Mouse (Mus musculus) forebrain, embryonic 12.5 days (tissue): ENCODE measurements around the gene Plekha7. TPM values are rescaled to one million over a fixed set of nuclear protein-coding genes. Genes with fewer than 3 reads are reported as not detected.

ENCODE experiments used
- ATAC-seq: fragments of 200-750 bp; cut with Nextera tagmentation; 2 replicates; pipeline ENCODE4 v1.8.0; 2017; ENCODE audit warnings: moderate TSS enrichment; ENCODE audit not compliant: low FRiP score
- H3K27ac ChIP-seq: fragments of 300-500 bp; sonication (generic); 2 replicates; pipeline ENCODE4 v1.5.1; 2016; ENCODE audit warnings: mild to moderate bottlenecking
- H3K27me3 ChIP-seq: fragments of 300-500 bp; sonication (generic); 2 replicates; pipeline ENCODE4 v1.6.1; 2016; ENCODE audit warnings: mild to moderate bottlenecking
- H3K36me3 ChIP-seq: fragments of 300-500 bp; sonication (generic); replicated peaks from 2 replicates; pipeline ENCODE4 v1.6.1; 2016; ENCODE audit warnings: mild to moderate bottlenecking
- H3K4me1 ChIP-seq: fragments of 300-500 bp; sonication (generic); 2 replicates; pipeline ENCODE4 v1.6.1; 2016
- H3K4me2 ChIP-seq: fragments of 300-500 bp; sonication (generic); 2 replicates; pipeline ENCODE4 v1.6.1; 2016; ENCODE audit warnings: mild to moderate bottlenecking, moderate library complexity
- H3K4me3 ChIP-seq: fragments of 300-500 bp; sonication (generic); replicated peaks from 2 replicates; pipeline ENCODE4 v1.5.1; 2016; ENCODE audit warnings: mild to moderate bottlenecking
- H3K9ac ChIP-seq: fragments of 300-500 bp; sonication (generic); 2 replicates; pipeline ENCODE4 v1.6.1; 2016; ENCODE audit warnings: mild to moderate bottlenecking
- H3K9me3 ChIP-seq: fragments of 300-500 bp; sonication (generic); 2 replicates; pipeline ENCODE4 v1.6.1; 2016
- WGBS: fragments of 180-500 bp; shearing (Covaris S2); methylation state at CpG from one replicate; pipeline ENCODE4 v1.1.7; 2016; 5-methylcytosine and 5-hydroxymethylcytosine counted together
- polyA plus RNA-seq: library from polyadenylated mRNA; unstranded; fragments of >200 nt; fragmentation: Nextera tagmentation; extraction: Ambion mirVana; gene quantifications from 2 replicates; pipeline ENCODE4 v1.2.1, GENCODE M21; 2016

Gene Plekha7
- polyA plus RNA-seq: 18.6 and 20.8 TPM in 2 replicates

DNA sequence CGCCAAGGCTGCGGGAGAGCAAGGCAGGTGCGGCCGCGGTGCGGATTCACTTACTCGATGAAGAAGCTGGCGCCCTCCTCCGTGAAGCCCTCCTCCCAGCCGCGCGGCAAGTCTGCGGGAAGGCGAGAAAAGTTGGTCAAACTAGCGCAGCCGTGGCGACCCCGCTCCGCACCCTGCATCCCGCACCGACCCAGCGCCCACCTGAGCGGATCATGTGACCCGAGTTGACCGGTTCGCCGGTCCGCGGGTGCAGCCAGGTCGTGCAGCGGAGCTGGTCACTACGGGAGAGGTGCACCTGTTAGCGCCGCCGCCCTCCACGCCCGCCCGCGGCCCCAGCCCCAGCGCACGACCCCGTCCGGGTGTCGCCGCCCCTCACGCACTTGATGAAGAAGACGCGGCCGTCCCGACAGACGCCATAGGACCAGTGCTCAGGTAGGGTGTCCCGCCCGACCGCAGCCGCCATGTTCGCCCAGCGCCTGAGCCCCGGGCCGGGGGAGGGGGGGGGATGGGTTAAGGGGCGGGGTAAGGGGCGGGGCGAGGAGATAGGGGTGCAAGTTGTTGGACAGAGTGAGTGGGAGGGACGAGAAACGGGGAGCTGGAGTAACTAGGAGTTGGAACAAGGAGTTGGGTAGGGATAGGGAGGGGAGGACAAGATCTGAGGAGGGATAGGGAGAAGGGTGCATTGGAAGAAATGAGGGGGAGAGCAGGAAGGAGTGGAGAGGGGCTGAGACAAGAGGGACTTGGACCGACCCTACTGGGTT, at the start of gene Plekha7:
Plekha7 (minus strand) TSS at position 506 of the 761 bp plus-strand sequence.
- Histone ChIP-seq H3K27ac (peak within 1 kb of the TSS; percentile 85), H3K4me3 (peak within 1 kb of the TSS; percentile 88), H3K27me3 (no peaks in the 10 kb centered on the region), H3K4me2 (peak within 1 kb of the TSS; percentile 95), H3K36me3 (no peaks in the 10 kb centered on the region), H3K4me1 (peaks cover 27% of the 10 kb centered on the region), H3K9ac (peak within 1 kb of the TSS; percentile 76), H3K9me3 (no peaks in the 10 kb centered on the region)
- peak; percentile 74 for ATAC-seq
- 0% methylated on average over 58 of the region's 65 CpGs for WGBS

DNA sequence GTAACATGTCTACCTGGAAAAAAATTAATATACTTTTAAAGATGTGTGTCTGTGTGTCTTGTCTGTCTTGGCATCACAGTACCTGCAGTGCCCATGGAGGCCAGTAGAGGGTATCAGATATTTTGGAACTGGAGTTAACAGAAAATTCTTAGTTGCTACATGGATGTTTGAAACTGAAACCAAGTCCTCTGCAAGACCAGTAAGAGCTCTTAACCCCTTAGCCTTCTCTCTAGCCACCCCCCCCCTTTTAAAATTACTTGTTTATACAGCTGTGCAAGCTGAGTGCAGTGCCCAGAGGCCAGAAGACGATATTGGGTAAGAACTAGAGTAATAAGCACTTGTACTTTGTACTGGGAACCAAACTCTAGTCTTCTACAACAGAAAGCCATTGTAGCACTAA, 28.1 kb upstream of the Plekha7 start:
- Histone ChIP-seq H3K9me3 (no peaks in the 10 kb centered on the region), H3K4me2 (no peak overlapping the region), H3K4me3 (no peak overlapping the region), H3K27me3 (no peaks in the 10 kb centered on the region), H3K27ac (no peak overlapping the region), H3K4me1 (peaks cover 17% of the 10 kb centered on the region), H3K36me3 (peaks cover 27% of the 10 kb centered on the region), H3K9ac (no peak overlapping the region)
- 90% methylated on average over 1 of the region's 1 CpGs for WGBS
- no peak for ATAC-seq

DNA sequence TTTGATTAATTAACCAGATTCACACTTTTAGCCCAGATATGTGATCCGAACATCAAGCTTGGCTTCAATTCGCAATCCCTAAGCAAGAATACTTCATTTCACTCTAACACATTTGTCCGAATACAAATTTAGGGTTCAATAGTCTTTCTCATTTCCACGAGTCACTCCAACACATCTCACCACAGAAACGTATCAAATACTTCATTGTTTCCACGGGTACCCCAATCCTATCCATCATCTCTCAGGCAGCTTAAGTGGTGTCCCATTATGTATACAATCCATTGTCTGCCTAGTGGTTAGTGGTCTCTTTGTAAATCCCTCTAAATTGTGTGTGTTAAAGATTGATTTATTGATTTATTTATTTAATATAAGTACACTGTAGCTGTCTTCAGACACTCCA, 27.0 kb upstream of the Plekha7 start:
- H3K27me3 ChIP-seq: no peaks in the 10 kb centered on the region
- no peaks in the 10 kb centered on the region for H3K9me3 ChIP-seq
- H3K9ac ChIP-seq: no peak overlapping the region
- H3K4me3 ChIP-seq: peak overlapping the region; percentile 70
- H3K36me3 ChIP-seq: peaks cover 30% of the 10 kb centered on the region
- ATAC-seq: no peak
- H3K4me1 ChIP-seq: peaks cover 17% of the 10 kb centered on the region
- no peak overlapping the region for H3K27ac ChIP-seq
- H3K4me2 ChIP-seq: peak overlapping the region; percentile 72; the same call in 1 of the 2 replicates
- 84% methylated on average over 6 of the region's 6 CpGs for WGBS

DNA sequence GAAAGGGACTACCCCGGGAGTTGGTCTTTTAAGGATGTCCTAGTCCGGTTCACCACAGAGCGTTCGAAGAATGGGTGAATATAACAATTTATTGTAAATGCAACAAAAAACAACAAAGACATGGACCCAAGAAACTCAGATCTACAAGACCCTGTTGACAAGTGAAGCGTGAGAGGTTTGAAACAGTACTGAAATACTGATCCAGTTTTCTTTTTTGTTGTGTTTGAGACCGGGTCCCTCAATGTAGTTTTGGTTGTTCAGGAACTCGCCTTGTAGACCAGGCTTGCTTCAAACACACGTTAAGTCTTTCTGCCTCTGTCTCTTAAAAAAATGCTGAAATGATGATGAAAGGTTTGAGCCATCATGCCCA, 26.5 kb upstream of the Plekha7 start:
- Histone ChIP-seq H3K9ac (peak overlapping the region; percentile 82), H3K36me3 (peaks cover 30% of the 10 kb centered on the region), H3K27ac (no peak overlapping the region), H3K4me1 (peaks cover 17% of the 10 kb centered on the region), H3K27me3 (no peaks in the 10 kb centered on the region), H3K4me3 (peak overlapping the region; percentile 70), H3K4me2 (peak overlapping the region; percentile 72), H3K9me3 (no peaks in the 10 kb centered on the region)
- no peak for ATAC-seq
- 29% methylated on average over 8 of the region's 8 CpGs for WGBS

DNA sequence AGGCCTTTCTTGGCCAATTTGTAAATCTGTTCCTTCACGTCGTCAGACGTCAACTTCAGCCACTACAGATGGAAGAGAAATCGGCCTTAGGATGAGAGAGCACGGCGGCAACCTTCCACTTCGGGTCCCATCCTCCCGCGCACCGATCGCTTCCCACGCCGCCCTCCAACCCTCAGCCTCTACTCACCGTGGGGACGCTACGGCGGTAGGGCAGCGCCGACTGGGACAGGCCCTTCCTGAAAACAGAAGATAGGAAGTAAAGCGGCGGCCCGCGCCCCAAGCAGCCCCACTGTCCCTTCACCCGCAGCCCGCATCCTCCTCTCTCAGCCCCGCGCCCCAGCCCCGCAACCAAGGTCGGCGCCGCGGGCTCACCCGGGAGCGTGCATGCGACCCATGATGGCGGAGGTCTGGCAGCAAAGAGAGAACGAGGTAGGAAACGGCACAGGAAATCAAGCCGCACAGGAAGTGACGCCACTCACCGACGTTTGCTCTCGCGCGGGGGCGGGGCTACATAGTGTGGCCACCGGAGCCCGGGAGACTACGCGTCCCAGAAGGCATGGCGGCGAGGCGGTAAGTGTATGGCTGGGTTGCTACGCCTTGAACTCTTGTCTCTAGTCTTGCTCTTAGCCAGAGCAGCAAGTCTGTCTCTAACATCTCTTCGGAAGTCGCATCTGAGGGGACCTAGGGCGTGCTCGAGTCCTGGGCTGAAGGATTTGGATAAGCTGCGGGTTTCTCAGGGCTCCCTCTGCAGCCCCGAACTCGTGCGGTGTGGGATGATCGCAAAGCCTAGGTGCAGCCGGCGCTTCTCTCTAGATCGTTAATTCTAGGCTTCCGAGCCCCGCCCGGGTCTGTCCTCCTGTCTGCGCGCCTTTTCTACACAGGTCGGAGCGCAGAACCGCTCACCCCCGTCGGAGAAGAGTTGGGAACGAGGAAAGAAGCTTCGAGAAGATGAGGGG, 25.8 kb upstream of the Plekha7 start, which contains the start of gene Rps13:
Rps13 (minus strand) TSS at position 483 of the 956 bp plus-strand sequence.
- under 1% methylated on average over 78 of the region's 78 CpGs for WGBS
- peaks cover 34% of the 10 kb centered on the region for H3K36me3 ChIP-seq

GRCm38 (mm10) chr7:116331246-116331645, 23.1 kb upstream of the Plekha7 start:
- no peak for ATAC-seq
- 92% methylated on average over 2 of the region's 2 CpGs for WGBS

More for the DNA sequence above, 25.8 kb upstream of the Plekha7 start, which contains the start of gene Rps13:
- peak within 1 kb of the TSS; percentile 51 for H3K27ac ChIP-seq
- H3K9me3 ChIP-seq: no peaks in the 10 kb centered on the region
- peak within 1 kb of the TSS; percentile 70 for H3K4me3 ChIP-seq
- no peaks in the 10 kb centered on the region for H3K27me3 ChIP-seq
- peak within 1 kb of the TSS; percentile 82 for H3K9ac ChIP-seq
- peak; percentile 100 for ATAC-seq
- peaks cover 17% of the 10 kb centered on the region for H3K4me1 ChIP-seq
- peak within 1 kb of the TSS; percentile 76 for H3K4me2 ChIP-seq

GRCm38 (mm10) chr7:116329858-116330257, 21.7 kb upstream of the Plekha7 start:
- Histone ChIP-seq H3K36me3 (peaks cover 37% of the 10 kb centered on the region), H3K4me1 (peaks cover 13% of the 10 kb centered on the region), H3K9me3 (no peaks in the 10 kb centered on the region), H3K9ac (no peak overlapping the region), H3K4me3 (no peak overlapping the region), H3K27me3 (no peaks in the 10 kb centered on the region), H3K4me2 (no peak overlapping the region), H3K27ac (no peak overlapping the region)
- WGBS: 86% methylated on average over 4 of the region's 4 CpGs
- ATAC-seq: no peak

More at GRCm38 (mm10) chr7:116331246-116331645, 23.1 kb upstream of the Plekha7 start:
- no peaks in the 10 kb centered on the region for H3K27me3 ChIP-seq
- H3K9me3 ChIP-seq: no peaks in the 10 kb centered on the region
- no peak overlapping the region for H3K27ac ChIP-seq
- H3K4me3 ChIP-seq: no peak overlapping the region
- no peak overlapping the region for H3K9ac ChIP-seq
- H3K4me1 ChIP-seq: peaks cover 17% of the 10 kb centered on the region
- H3K4me2 ChIP-seq: no peak overlapping the region
- peaks cover 37% of the 10 kb centered on the region for H3K36me3 ChIP-seq

DNA sequence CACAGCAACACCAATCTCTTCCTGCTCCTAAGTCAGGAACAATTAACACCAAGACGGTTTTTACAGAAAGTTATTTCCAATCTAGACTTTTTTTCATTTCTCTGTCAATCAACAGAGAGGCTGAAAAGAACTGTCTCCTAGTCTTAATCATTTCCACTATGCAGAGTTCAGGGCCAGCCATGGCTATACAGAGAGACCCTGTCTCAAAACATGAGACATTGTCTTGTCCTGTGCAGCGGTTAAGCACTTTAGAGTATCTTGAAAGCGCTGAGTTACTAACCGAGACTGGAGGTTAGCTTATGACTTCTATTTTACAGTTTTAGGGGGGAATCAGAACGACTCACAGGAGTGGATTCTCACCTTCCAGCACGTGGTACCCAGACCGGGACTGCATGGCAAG, 20.6 kb upstream of the Plekha7 start:
- ATAC-seq: no peak
- H3K9ac ChIP-seq: no peak overlapping the region
- 82% methylated on average over 7 of the region's 7 CpGs for WGBS
- H3K4me2 ChIP-seq: no peak overlapping the region
- no peak overlapping the region for H3K27ac ChIP-seq
- H3K36me3 ChIP-seq: peaks cover 37% of the 10 kb centered on the region
- no peaks in the 10 kb centered on the region for H3K27me3 ChIP-seq
- peaks cover 7% of the 10 kb centered on the region for H3K4me1 ChIP-seq
- no peak overlapping the region for H3K4me3 ChIP-seq
- H3K9me3 ChIP-seq: no peaks in the 10 kb centered on the region

GRCm38 (mm10) chr7:116327901-116328300, 19.7 kb upstream of the Plekha7 start:
- ATAC-seq: no peak

DNA sequence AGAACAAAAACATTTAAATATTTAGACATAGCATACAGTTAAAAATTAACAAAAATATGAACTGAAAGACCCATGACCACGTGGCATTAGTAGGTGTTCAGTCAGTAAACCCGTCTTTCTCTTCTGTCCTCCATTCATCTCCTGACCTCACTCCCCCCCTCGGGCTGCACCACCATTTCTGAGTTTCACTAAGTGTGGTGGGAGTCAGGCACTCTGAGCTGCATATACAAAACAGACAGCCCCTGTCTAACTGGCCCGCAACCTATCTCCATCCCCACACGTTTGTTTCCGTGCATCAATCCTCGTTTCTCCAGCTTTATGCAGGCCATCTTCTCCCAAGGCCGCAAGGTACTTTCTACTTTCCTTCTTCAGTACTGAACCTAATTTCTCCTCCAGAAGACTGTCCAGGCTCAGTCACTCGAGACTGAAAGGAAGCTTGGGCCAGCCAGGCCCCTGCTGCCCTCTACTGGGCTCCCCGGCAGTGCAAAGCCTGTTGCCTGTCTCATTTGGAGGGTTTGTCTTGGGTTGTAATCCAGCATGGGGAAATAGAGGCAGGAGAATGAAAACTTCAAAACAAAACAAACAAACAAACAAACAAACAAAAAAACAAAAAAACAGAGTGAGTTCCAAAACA, 15.3 kb upstream of the Plekha7 start:
- Histone ChIP-seq H3K27ac (no peak overlapping the region), H3K9ac (no peak overlapping the region), H3K27me3 (no peaks in the 10 kb centered on the region), H3K4me2 (no peak overlapping the region), H3K36me3 (no peaks in the 10 kb centered on the region; the same call in 1 of the 2 replicates), H3K4me1 (0 out of 2 replicates have a peak, but pooled peaks cover 2% of the 10 kb centered on the region), H3K9me3 (no peaks in the 10 kb centered on the region), H3K4me3 (no peak overlapping the region)
- 32% methylated on average over 10 of the region's 10 CpGs for WGBS
- ATAC-seq: peak; percentile 61; the same call in 1 of the 2 replicates

More at GRCm38 (mm10) chr7:116327901-116328300, 19.7 kb upstream of the Plekha7 start:
- Histone ChIP-seq H3K36me3 (peaks cover 37% of the 10 kb centered on the region), H3K4me2 (no peak overlapping the region), H3K4me3 (no peak overlapping the region), H3K27me3 (no peaks in the 10 kb centered on the region), H3K4me1 (peaks cover 7% of the 10 kb centered on the region), H3K9ac (no peak overlapping the region), H3K9me3 (no peaks in the 10 kb centered on the region), H3K27ac (no peak overlapping the region)
- WGBS: 93% methylated on average over 5 of the region's 5 CpGs

DNA sequence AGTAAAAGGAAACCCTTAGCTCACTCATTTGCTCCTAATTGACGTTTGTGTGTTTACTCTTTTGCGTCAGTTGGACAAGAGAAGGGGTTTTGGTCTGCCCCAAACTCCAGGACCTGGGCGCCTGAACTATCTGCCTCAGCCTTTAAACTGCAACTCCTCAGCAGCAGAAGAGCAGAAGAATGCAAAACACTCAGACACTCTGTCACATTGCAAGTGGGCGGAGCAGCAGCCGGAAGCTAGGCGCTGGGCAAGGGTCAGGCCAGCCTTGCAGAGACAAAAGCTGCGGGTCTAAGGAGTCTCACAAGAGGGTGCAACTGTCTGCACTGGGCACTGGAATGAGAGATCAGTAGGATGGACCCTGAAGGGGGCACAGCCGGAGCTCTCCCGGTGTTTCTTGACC, 1.3 kb upstream of the Plekha7 start:
- Histone ChIP-seq H3K4me2 (peak overlapping the region; percentile 17; the same call in 1 of the 2 replicates), H3K9ac (no peak overlapping the region), H3K4me3 (0 out of 2 replicates have a peak overlapping the region, but pooled peaks have one; percentile 11), H3K36me3 (no peaks in the 10 kb centered on the region), H3K4me1 (peaks cover 27% of the 10 kb centered on the region), H3K27ac (no peak overlapping the region), H3K9me3 (no peaks in the 10 kb centered on the region), H3K27me3 (no peaks in the 10 kb centered on the region)
- no peak for ATAC-seq
- WGBS: 23% methylated on average over 9 of the region's 9 CpGs
